Mouse (Mus musculus) lung, embryonic 15.5 days (tissue): ENCODE results near the gene Olfr1362. TPM values are rescaled to one million over a fixed set of nuclear protein-coding genes. Genes with fewer than 3 reads are reported as not detected.

Source experiments
- ATAC-seq: fragments of 200-750 bp; cut with Nextera tagmentation; 2 replicates; pipeline ENCODE4 v1.8.0; 2017; ENCODE audit warnings: moderate number of reproducible peaks, borderline replicate concordance; ENCODE audit not compliant: low FRiP score, low TSS enrichment; ENCODE audit errors: extremely low read depth
- H3K27ac ChIP-seq: fragments of 300-500 bp; sonication (generic); 2 replicates; pipeline ENCODE4 v1.5.1; 2015; ENCODE audit warnings: moderate library complexity, mild to moderate bottlenecking, inconsistent platforms
- H3K27me3 ChIP-seq: fragments of 300-500 bp; sonication (generic); 2 replicates; pipeline ENCODE4 v1.6.1; 2015; ENCODE audit warnings: inconsistent platforms
- H3K36me3 ChIP-seq: fragments of 300-500 bp; sonication (generic); 2 replicates; pipeline ENCODE4 v1.6.1; 2015; ENCODE audit warnings: inconsistent platforms
- H3K4me1 ChIP-seq: fragments of 300-500 bp; sonication (generic); 2 replicates; pipeline ENCODE4 v1.6.1; 2015; ENCODE audit warnings: inconsistent platforms
- H3K4me2 ChIP-seq: fragments of 300-500 bp; sonication (generic); 2 replicates; pipeline ENCODE4 v1.6.1; 2015; ENCODE audit warnings: inconsistent platforms, mild to moderate bottlenecking, moderate library complexity
- H3K4me3 ChIP-seq: fragments of 300-500 bp; sonication (generic); 2 replicates; pipeline ENCODE4 v1.5.1; 2015; ENCODE audit warnings: mild to moderate bottlenecking, inconsistent platforms
- H3K9ac ChIP-seq: fragments of 300-500 bp; sonication (generic); 2 replicates; pipeline ENCODE4 v1.6.1; 2015; ENCODE audit warnings: inconsistent platforms
- H3K9me3 ChIP-seq: fragments of 300-500 bp; sonication (generic); 2 replicates; pipeline ENCODE4 v1.6.1; 2016; ENCODE audit warnings: inconsistent platforms
- WGBS: fragments of 180-500 bp; shearing (Covaris S2); methylation state at CpG from one replicate; pipeline ENCODE4 v1.1.7; 2015; 5-methylcytosine and 5-hydroxymethylcytosine counted together
- polyA plus RNA-seq: library from polyadenylated mRNA; unstranded; fragments of >200 nt; fragmentation: Nextera tagmentation; extraction: Ambion mirVana; gene quantifications from 2 replicates; pipeline ENCODE4 v1.2.1, GENCODE M21; 2015

The Olfr1362 gene
- not detected in 2 replicates for polyA plus RNA-seq

DNA sequence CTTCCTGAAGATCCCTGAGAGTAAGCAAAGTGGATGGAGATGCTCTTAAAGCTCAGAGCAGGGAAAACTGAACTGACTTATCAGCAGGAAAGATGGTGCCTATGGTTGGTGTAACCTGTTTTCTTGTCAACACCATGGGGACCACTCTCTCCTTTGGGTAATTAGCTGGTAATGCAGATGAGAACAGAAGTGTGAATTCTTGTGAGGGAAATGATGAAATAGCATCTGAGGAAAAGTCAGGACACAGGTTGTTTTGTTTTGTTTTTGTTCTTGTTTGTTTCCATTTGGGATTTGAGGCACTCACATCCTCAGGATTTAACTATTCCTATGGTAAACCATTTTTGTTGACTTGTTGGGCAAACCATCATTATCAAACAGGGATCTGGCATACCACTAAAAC lies at the start of gene Olfr1362:
Olfr1362 (minus strand) TSS at position 101 of the 400 bp plus-strand sequence.
- H3K9ac ChIP-seq = no peak within 1 kb of the TSS
- H3K4me1 ChIP-seq = no peaks in the 10 kb centered on the region
- no peak for ATAC-seq
- H3K4me3 ChIP-seq = no peak within 1 kb of the TSS
- no peak within 1 kb of the TSS for H3K4me2 ChIP-seq
- no peaks in the 10 kb centered on the region for H3K27me3 ChIP-seq
- no peaks in the 10 kb centered on the region for H3K9me3 ChIP-seq
- H3K36me3 ChIP-seq = no peaks in the 10 kb centered on the region
- no peak within 1 kb of the TSS for H3K27ac ChIP-seq

DNA sequence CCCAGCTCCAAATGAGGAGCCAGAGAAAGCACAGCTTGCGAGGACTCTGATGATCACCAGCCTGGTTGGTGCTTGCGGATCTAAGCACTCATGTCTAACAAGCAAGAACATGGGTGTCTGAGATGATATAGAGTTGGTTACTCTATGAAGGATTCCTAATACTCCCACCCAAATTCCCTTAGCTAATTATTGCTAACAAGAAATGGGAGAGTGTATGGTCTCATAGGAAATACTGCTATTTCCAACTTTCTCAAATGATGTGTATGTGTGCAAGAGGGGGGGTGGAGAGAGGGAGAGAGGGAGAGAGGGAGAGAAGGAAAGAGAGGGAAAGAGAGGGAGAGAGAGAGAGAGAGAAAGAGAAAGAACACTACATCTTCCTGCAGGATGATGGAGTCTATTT lies 49.5 kb upstream of the Olfr1362 start, which contains the start of gene Olfr1361:
Olfr1361 (minus strand) TSS at position 101 of the 400 bp plus-strand sequence.
- WGBS = 64% methylated on average over 2 of the region's 2 CpGs
- ATAC-seq = no peak
- Histone ChIP-seq H3K36me3 (no peaks in the 10 kb centered on the region), H3K4me2 (no peak within 1 kb of the TSS), H3K27ac (no peak within 1 kb of the TSS), H3K4me3 (no peak within 1 kb of the TSS), H3K9ac (no peak within 1 kb of the TSS), H3K27me3 (no peaks in the 10 kb centered on the region), H3K4me1 (no peaks in the 10 kb centered on the region), H3K9me3 (no peaks in the 10 kb centered on the region)

GRCm38 (mm10) chr13:21642418-21642817 lies 28.6 kb upstream of the Olfr1362 start, which contains the start of gene Olfr11:
TSS of gene Olfr11 (minus strand) at chr13:21642518.
- WGBS = 82% methylated on average over 2 of the region's 2 CpGs
- H3K9ac ChIP-seq = no peak within 1 kb of the TSS
- ATAC-seq = no peak
- H3K4me2 ChIP-seq = no peak within 1 kb of the TSS
- H3K4me3 ChIP-seq = no peak within 1 kb of the TSS
- H3K36me3 ChIP-seq = no peaks in the 10 kb centered on the region
- H3K27ac ChIP-seq = no peak within 1 kb of the TSS
- no peaks in the 10 kb centered on the region for H3K4me1 ChIP-seq
- H3K9me3 ChIP-seq = no peaks in the 10 kb centered on the region
- H3K27me3 ChIP-seq = no peaks in the 10 kb centered on the region

GRCm38 (mm10) chr13:21591618-21592017 lies 22.2 kb downstream of the Olfr1362 start:
- no peak overlapping the region for H3K9ac ChIP-seq
- H3K36me3 ChIP-seq = no peaks in the 10 kb centered on the region
- no peak overlapping the region for H3K4me3 ChIP-seq
- no peak overlapping the region for H3K4me2 ChIP-seq
- no peaks in the 10 kb centered on the region for H3K27me3 ChIP-seq
- H3K27ac ChIP-seq = no peak overlapping the region
- peak; percentile 46 for ATAC-seq
- H3K4me1 ChIP-seq = no peaks in the 10 kb centered on the region
- H3K9me3 ChIP-seq = no peaks in the 10 kb centered on the region
- WGBS = 45% methylated on average over 2 of the region's 2 CpGs

- Histone ChIP-seq H3K4me1 (no peaks in the 10 kb centered on the region), H3K36me3 (no peaks in the 10 kb centered on the region), H3K4me3 (no peak within 1 kb of the TSS), H3K9ac (no peak within 1 kb of the TSS), H3K27ac (no peak within 1 kb of the TSS), H3K4me2 (no peak within 1 kb of the TSS), H3K27me3 (no peaks in the 10 kb centered on the region), H3K9me3 (no peaks in the 10 kb centered on the region)
- 77% methylated on average over 2 of the region's 2 CpGs for WGBS
- ATAC-seq = no peak
Observed at GRCm38 (mm10) chr13:21581659-21582058, 32.2 kb downstream of the Olfr1362 start, which contains the start of gene Olfr1364. TSS of gene Olfr1364 (minus strand) at chr13:21581759.

Other genes with a start within 250 kb of the Olfr1362 start
- 83.4 and 90.4 TPM in 2 replicates for gene Zkscan3, start 211.3 kb downstream of the Olfr1362 start, polyA plus RNA-seq
- gene Pgbd1, start 173.0 kb downstream of the Olfr1362 start, polyA plus RNA-seq = 2.8 and 3.0 TPM in 2 replicates
- gene Zscan26, start 160.3 kb downstream of the Olfr1362 start, polyA plus RNA-seq = 31.3 and 33.8 TPM in 2 replicates
- gene Nkapl, start 145.5 kb downstream of the Olfr1362 start, polyA plus RNA-seq = 3.1 and 3.8 TPM in 2 replicates
- gene Zkscan4, start 135.1 kb downstream of the Olfr1362 start, polyA plus RNA-seq = 3.4 TPM in 2 replicates
- not detected in 2 replicates for gene Gm10065, start 134.6 kb downstream of the Olfr1362 start, polyA plus RNA-seq
- 0.29 and 0.31 TPM in 2 replicates for gene AK157302, start 118.8 kb downstream of the Olfr1362 start, polyA plus RNA-seq
- gene Gm11273, start 112.6 kb downstream of the Olfr1362 start, polyA plus RNA-seq = 4.9 and 6.1 TPM in 2 replicates
- gene Zkscan8, start 82.9 kb downstream of the Olfr1362 start, polyA plus RNA-seq = 5.5 and 6.8 TPM in 2 replicates
- 0.10 and 0.26 TPM in 2 replicates for gene Olfr1366, start 71.2 kb downstream of the Olfr1362 start, polyA plus RNA-seq
- gene Olfr1535, start 54.1 kb downstream of the Olfr1362 start, polyA plus RNA-seq = 0.04 TPM in 1 of 2 replicates, not detected in the other
- gene Olfr1364, start 32.3 kb downstream of the Olfr1362 start, polyA plus RNA-seq = not detected in 2 replicates
- gene Olfr11, start 28.5 kb upstream of the Olfr1362 start, polyA plus RNA-seq = not detected in 2 replicates
- gene Olfr1361, start 49.4 kb upstream of the Olfr1362 start, polyA plus RNA-seq = not detected in 2 replicates
- gene Olfr1360, start 63.4 kb upstream of the Olfr1362 start, polyA plus RNA-seq = not detected in 2 replicates
- gene Olfr1359, start 84.1 kb upstream of the Olfr1362 start, polyA plus RNA-seq = not detected in 2 replicates
- 2.0 and 3.0 TPM in 2 replicates for gene Hist1h2bl, start 102.1 kb upstream of the Olfr1362 start, polyA plus RNA-seq
- gene Hist1h2ai, start 102.4 kb upstream of the Olfr1362 start, polyA plus RNA-seq = 25.5 and 29.4 TPM in 2 replicates
- gene Hist1h3h, start 103.6 kb upstream of the Olfr1362 start, polyA plus RNA-seq = 11.8 and 14.4 TPM in 2 replicates
- gene Hist1h2bm, start 108.0 kb upstream of the Olfr1362 start, polyA plus RNA-seq = 4.5 and 5.5 TPM in 2 replicates
- gene Hist1h4j, start 121.0 kb upstream of the Olfr1362 start, polyA plus RNA-seq = 1.8 and 3.1 TPM in 2 replicates
- gene Hist1h4k, start 136.5 kb upstream of the Olfr1362 start, polyA plus RNA-seq = 3.1 and 6.3 TPM in 2 replicates
- gene Hist1h2ak, start 139.8 kb upstream of the Olfr1362 start, polyA plus RNA-seq = 43.1 and 47.1 TPM in 2 replicates
- 5.5 and 6.1 TPM in 2 replicates for gene Hist1h2bn, start 140.1 kb upstream of the Olfr1362 start, polyA plus RNA-seq
- gene Hist1h1b, start 166.6 kb upstream of the Olfr1362 start, polyA plus RNA-seq = 41.4 and 42.0 TPM in 2 replicates
- 137 and 172 TPM in 2 replicates for gene Hist1h3i, start 169.3 kb upstream of the Olfr1362 start, polyA plus RNA-seq
- gene Hist1h2an, start 173.2 kb upstream of the Olfr1362 start, polyA plus RNA-seq = 10.7 and 22.4 TPM in 2 replicates
- gene Hist1h2bp, start 173.4 kb upstream of the Olfr1362 start, polyA plus RNA-seq = 2.1 and 3.1 TPM in 2 replicates
- 23.1 and 31.1 TPM in 2 replicates for gene Hist1h2bq, start 196.2 kb upstream of the Olfr1362 start, polyA plus RNA-seq
- gene Hist1h2ao, start 196.4 kb upstream of the Olfr1362 start, polyA plus RNA-seq = 1.7 TPM in 1 of 2 replicates, not detected in the other
- gene Hist1h4m, start 197.7 kb upstream of the Olfr1362 start, polyA plus RNA-seq = not detected in 2 replicates
- 19.5 and 22.5 TPM in 2 replicates for gene Hist1h4n, start 218.2 kb upstream of the Olfr1362 start, polyA plus RNA-seq
- gene Hist1h2ap, start 219.5 kb upstream of the Olfr1362 start, polyA plus RNA-seq = 3,976 and 4,351 TPM in 2 replicates
- gene Hist1h2br, start 219.7 kb upstream of the Olfr1362 start, polyA plus RNA-seq = 26.7 and 30.8 TPM in 2 replicates